Mouse (Mus musculus): Measurements from ENCODE around the gene Itga5.

The Itga5 gene

GRCm38 (mm10) chr15:103339166-103339960 lies 27.2 kb downstream of the Itga5 start:
- DNase-seq: no peak

GRCm38 (mm10) chr15:103338829-103339165 lies 27.8 kb downstream of the Itga5 start:
- no peak for DNase-seq

GRCm38 (mm10) chr15:103336996-103337667 lies 29.4 kb downstream of the Itga5 start:
- DNase-seq: peak in 1 of 2 experiments; percentile 2

DNA sequence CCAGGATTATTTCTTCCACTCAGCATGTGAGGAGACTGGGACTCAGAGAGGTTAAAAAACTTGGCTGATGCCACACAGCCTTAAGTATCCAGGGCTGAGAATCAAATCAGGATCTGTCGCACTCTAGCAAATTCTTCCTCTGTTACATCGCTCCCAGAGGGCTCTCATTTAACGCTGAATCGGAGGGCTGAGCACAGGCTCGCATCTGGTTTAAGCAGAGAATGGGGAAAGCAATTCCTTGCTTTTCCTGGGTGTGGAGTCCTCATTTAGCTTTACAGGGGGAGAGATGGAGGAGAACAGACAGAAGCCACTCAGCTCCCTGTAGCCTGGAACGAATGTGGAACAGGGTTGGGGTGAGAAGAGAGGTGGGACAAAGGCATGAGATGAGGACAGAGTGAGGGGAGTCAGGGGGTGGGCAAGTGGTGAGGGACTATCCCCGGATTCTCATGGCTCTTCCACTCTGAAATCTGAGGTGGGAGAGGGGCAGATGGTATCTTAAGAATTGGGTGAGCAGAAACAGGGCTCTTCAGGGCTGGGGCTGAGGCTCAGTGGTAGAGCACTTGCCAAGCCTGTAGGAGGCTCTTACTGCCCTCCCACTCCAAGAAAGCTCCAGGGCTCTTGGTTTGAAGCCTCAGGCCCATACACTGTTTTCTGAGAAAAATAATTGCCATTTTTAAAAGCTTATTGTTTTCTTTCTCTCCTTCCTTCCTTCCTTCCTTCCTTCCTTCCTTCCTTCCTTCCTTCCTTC lies 30.9 kb downstream of the Itga5 start:
- no peak for DNase-seq

DNA sequence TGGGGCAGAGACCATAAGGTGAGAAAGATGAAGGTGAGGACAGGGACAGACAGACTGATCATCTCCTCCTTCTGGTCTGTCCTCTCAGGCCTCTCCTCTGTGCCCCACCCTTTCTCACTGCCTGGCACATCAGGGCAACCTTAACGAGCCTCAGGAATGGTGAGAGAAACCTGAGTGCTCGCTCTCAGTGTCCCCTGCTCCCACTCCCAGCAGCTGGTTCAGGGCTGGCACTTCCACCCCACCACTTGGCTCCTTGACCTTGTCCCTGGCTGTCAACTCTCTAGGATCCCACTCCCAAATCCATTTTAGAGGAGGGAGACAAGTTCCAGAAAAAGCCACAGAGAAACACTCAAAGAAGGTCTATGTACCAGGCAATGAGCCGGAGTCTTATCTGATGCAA lies 31.5 kb downstream of the Itga5 start:
- no peak for DNase-seq

DNA sequence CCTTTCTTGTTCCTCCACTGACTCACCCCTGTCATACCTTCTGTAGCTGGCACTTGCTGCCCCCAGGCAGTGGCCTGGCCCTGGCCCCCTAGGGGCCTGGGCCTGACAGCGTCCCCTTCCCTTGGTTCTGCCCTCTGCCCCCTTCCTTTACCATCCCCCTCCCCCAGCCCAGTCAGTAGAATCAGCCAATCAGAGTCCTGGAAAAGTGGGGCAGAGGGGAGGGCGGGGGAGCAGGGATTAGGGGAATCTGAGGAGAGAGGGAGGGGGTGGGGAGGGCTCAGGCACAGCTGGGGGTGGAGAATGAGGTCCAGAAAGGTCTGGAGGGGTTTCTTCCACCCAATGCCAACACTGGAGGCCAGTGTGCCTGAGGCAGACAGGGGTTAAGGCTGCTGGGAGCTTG lies 32.4 kb downstream of the Itga5 start:
- no peak for DNase-seq

DNA sequence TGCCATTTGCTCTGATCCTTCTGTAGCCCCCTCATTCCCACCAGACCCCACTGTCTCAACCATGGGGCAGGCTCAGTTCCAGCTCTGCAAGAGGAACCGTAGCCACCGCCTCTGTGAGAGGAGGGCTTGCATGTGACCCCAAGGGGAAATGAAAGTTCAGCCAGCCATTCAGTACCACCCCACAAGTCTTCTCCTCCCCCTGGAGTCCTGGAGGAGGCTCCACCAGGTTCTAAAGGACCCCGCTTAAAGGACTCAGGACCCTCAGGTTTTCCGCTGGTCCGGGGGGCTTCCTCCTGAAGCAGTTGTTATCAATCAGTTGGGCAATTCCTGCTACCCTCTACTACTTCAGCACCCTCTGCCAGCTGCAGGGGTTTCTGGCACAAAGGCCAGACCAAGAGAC lies 32.8 kb downstream of the Itga5 start:
- no peak for DNase-seq

GRCm38 (mm10) chr15:103333081-103333615 lies 33.4 kb downstream of the Itga5 start:
- DNase-seq: no peak

GRCm38 (mm10) chr15:103323455-103324247 lies 42.9 kb downstream of the Itga5 start:
- DNase-seq: peak; percentile 90 to 94

- DNase-seq: peak in 1 of 2 experiments; percentile 87
These were observed 43.5 kb downstream of the Itga5 start for GRCm38 (mm10) chr15:103323070-103323454.

DNA sequence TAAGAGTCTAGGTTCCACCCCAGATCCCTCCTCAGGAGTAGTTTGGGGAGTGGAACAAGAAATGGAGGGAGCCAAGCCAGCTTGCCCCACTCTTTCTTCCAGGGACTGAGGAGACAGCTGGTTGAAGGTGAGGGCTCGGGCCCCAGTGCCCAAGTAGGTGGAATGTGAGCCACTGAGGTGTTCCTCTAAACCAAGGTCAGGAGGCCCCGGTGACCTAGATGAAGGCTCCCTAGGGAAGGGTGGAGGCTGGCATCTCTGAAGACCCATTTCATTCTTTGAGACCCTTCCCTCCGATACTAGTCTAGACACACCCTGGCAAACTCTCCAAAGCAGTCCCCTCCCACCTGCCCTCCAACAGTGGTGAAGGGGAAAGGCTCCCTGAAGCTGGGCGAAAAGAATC lies 44.2 kb downstream of the Itga5 start:
- no peak for DNase-seq

DNA sequence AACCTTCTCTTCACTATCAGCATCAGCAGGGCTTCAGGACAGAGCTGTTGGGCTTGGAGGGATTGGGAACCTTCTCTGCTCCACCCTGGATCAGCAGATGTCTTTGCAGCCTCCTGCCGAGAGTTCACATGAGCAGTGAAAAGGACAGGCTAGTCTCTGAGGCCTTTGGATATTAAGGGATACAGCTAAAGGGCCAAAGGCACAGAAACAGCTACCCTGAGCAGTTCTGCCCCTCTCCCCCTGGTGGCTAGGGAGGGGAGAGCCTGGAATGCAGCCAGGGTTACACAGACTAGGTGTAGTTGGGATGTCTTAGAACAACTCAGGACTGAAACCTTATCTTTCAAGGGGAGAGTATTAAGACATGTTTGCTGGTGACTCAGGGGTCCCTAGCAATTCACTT lies 45.5 kb downstream of the Itga5 start:
- peak; percentile 66 to 69 for DNase-seq

GRCm38 (mm10) chr15:103318201-103318816 lies 48.3 kb downstream of the Itga5 start:
- no peak for DNase-seq

DNA sequence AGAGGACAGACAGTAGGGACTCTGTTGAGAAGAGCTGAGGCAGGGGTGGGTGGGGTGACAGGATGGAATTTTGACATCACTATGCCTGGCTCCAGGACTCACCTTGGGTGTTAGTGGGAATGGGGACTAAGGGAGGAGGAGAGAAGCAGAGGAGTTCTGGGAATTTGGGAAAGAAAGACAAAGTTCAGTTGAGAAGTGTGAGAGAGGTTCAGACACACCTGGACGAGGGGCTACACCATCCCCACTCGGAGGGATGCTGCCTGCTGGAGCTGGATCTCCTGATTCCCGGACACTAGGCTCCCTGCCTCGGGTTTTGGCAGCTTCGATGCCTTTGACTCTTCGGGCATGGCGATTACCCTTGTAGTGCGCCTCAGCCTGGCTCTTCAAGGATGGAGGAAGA lies 48.8 kb downstream of the Itga5 start:
- no peak for DNase-seq

GRCm38 (mm10) chr15:103317120-103317519 lies 49.4 kb downstream of the Itga5 start:
- no peak for DNase-seq

DNA sequence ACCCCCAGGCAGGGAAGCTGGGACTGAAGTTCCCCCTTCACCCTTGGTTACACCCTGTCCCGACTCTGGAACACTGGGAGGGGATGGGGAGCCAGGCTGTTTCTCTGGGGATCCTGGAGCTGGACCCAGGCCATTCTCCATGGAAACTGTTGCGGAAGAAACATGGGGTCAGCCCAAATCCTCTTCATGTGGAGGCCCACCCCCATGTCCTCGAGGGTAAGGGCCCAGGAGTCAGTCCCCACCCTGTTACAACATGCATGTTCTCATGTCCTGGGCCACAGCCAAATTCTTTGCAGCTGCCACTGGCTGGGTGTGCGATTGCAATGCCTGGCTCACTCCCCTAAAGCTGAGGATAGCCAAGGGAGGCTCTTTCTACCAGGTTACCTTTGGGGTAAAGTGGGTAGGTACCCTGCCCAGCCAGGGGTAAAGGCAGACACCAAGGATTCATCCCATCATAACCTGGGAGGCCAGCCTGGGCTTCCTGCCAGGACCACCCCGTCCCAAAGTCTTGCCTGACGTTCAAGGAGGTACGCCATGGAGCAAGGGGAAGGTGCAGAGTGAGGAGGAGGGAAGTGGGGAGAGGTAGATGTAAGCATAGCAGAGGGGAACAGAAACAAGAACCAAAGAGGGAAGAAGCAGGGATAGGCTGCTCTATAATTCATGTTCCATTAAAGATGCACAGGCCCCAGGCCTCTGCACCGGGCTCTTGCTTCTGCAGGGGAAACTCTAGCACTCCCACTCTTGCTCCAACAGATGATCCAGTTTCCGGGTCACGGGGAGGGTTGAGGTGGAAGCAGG lies 50.4 kb downstream of the Itga5 start:
- DNase-seq: no peak

GRCm38 (mm10) chr15:103315011-103315502 lies 51.5 kb downstream of the Itga5 start:
- peak; percentile 79 to 87 for DNase-seq

GRCm38 (mm10) chr15:103314181-103314580 lies 52.4 kb downstream of the Itga5 start:
- DNase-seq: no peak

GRCm38 (mm10) chr15:103313495-103314095 lies 53.0 kb downstream of the Itga5 start:
- peak; percentile 53 to 68 for DNase-seq

- DNase-seq: no peak
These were observed 56.1 kb downstream of the Itga5 start, which contains the start of gene Gpr84 for GRCm38 (mm10) chr15:103310365-103310910. Gene Gpr84, minus strand, starts transcription at chr15:103310612.
